Mouse (Mus musculus) left cerebral cortex, postnatal 25 days (tissue): Measurements from ENCODE around the gene Fcgr3. TPM values are rescaled to one million over a fixed set of nuclear protein-coding genes. Genes with fewer than 3 reads are reported as not detected.

ENCODE experiments used
- DNase-seq, 2 experiments: peaks; one replicate each; pipeline ENCODE4 v3.0.0; 2022; ENCODE audit warnings: low spot score in 2 of 2, mixed read lengths in 1 of 2
- intact Hi-C: fragments of 180-260 bp; cut with DNase I; formaldehyde crosslinking; loops from one replicate; pipeline ENCODE4 v1.15.1; 2025
- microRNA-seq, 2 experiments: library from miRNA; unstranded; fragments of <30 nt; microRNA quantifications; one replicate each; pipeline ENCODE4 v1.2.0; 2022
- total RNA-seq, 2 experiments: library from RNA; stranded (reverse); gene quantifications; 2 replicates each; pipeline ENCODE4 v1.2.3; 2021

Gene Fcgr3
- total RNA-seq, 2 experiments from 2014 or later = 13.8 TPM

DNA sequence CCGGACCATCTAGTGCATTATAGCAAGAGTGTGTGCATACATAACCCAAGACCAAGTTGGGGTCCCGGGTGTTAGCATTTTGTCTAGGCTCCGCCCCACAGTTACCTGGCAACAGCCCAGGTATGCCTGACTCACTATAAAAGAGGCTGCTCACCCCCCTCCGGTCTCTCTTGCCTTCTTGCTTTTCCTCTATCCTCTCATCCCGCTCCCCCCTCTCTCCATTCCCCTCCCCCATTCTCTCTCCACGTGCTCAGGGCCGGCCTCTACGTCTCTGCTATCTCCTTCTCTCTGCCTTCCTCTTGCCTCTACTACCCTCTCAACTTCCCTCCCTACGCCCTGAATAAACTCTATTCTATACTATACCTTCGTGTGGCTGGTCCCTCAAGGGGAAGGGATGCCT is 32.0 kb downstream of the Fcgr3 start:
- DNase-seq = no peak
- intact Hi-C loops = no loop called here

DNA sequence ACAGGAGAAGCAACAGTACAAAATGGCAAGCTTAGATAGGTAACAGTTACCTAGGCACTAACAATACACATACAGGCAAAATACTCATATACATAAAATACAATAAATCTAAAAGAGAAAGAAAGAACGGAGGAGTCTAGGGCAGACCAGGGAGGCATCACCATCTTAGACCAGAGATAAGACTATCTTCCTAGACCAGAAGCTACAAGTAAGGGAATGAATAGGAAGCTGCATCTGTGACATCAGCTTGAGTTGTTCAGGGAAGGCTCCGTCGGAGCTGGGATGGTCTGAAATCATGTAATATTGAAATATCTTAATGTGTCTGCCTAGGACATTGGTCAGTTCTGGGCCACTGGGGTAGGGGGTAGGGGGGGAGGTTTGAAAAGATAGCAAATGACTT is 33.0 kb downstream of the Fcgr3 start:
- intact Hi-C loops = no loop called here
- no peak for DNase-seq

DNA sequence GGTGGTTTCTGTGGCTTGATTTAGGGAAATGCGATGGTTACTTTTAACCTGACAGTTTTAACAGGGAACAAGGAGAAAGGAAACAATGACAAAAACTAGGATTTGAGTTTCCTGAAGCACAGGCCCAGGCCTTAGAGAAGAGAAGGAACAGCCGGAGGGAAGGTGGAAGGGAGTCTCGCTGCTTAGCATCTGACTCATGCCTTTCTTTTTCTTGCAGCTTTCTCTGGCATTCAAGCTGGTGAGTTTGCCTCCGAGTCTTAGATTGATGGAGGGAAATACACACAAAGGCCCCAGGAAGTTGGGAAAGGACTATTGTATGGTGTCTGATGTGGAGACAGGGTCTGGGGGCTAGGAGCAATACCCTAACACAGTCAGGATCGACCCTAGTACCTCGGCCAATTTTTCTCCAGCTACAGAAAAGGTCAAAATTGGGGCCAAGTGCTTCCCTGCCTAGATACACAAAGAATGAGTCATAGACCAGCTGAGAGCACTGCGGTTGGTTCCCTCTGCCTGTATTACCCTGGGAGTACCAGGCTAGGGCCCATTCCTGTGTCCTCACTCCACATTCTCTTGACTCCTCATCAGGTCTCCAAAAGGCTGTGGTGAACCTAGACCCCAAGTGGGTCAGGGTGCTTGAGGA is 45.3 kb downstream of the Fcgr3 start:
- peak in 1 of 2 experiments; percentile 77 for DNase-seq
- intact Hi-C loops = no loop called here

DNA sequence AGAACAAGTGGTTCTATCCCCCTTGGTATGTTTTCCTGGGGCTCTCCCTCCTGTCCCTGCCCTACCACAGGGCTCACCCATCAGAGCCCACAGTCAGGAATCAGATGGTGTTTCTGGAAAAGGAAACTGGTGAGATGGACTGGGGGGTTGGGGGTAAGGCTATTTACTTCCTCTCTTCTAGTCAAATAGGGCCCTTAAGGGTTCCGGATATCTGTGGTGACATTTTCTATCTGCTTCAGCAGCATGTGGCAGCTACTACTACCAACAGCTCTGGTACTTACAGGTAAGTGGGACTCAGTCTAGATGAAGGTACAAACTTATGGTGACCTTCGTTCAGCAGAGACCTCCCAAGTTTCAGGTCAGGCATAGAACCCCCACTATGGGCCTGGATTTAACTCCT is 46.0 kb downstream of the Fcgr3 start, which contains the start of gene Fcgr4:
Gene Fcgr4 (plus strand): TSS at position 184 of the 400 bp plus-strand sequence.
- DNase-seq = no peak
- intact Hi-C loops = no loop called here

DNA sequence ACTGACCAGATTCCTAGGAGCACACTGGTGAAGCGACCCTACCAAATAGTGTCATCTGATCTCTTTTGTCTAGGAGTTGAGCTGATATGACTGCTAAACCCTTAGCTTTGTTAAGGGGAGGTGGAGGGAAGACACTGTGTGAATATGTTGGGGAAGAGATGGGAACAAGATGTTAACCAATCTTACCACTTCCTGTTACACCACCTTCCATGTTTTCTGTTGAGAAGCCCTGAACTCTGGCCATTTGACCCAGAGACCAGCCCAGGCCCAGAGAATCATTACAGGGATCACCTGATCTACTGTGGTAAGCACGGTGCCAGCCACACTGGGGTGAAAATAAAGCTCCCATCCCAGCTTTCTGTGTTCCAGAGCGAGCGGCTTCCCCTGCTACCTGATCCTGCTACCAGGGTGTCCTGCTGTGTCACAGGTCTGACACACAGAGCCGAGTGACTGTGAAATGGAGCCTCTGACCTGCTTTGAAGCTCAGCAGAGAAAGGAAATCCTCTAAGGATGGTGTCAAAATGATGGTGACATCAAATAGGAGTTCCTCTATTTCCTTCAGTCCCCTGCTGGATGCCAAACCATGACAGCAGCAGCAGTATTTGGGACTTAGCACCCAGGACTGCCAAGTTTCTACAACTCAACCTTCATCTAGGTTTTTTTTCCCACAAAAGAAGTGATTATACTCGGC is 47.1 kb downstream of the Fcgr3 start:
- DNase-seq = no peak
- intact Hi-C loops = no loop called here

DNA sequence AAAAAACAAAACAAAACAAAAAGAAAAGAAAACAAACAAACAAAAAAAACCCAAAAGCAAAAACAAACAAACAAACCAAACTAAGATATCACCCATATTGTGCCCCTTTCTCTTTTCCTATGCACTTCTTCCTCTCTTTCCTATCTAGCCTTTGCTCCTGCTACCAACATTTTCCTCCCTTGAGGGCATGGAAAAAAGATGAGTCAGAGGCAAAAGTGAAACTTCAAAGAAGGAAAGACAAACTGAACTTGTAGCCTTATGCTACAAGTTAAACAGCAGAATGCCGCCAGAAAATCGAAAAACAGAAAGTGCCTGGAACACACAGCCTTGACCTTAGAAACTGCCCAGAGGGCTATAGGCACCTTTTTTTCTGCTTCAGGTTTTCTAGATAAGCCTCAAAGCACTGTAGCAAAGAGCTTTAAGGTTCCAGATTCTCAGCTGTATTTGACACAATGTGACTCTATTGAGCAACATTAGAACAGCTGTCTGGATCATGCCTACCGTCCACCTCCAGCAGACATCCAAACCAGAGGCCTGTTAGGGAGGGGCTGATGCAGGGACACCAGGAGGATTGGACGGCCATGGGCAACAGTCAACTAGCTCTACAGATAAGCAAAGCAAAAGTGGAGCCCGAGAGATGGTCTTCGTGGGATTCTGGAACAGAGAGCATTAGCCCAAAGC is 47.9 kb downstream of the Fcgr3 start:
- intact Hi-C loops = no loop called here

DNA sequence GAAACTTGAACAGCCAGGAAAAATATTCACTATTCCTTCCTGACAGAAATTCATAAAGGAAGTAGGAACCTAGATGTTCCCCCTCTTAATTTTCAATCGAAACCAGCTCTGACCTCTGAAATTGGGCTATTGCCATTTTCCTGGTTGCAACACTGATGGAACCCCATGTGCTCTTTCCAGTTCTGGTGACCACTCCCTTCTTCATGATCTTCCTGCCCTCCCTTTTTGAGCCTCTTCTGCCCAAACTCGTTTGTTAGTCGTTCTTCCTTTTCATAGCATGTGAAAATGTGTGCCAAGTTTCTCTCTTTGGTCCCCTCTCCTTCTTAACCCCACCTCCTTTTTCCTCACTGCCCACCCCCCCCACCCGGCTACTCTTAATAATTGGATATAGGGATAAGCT is 53.0 kb downstream of the Fcgr3 start:
- intact Hi-C loops = no loop called here
- DNase-seq = no peak

More for the DNA sequence above, 47.9 kb downstream of the Fcgr3 start:
- DNase-seq = no peak

DNA sequence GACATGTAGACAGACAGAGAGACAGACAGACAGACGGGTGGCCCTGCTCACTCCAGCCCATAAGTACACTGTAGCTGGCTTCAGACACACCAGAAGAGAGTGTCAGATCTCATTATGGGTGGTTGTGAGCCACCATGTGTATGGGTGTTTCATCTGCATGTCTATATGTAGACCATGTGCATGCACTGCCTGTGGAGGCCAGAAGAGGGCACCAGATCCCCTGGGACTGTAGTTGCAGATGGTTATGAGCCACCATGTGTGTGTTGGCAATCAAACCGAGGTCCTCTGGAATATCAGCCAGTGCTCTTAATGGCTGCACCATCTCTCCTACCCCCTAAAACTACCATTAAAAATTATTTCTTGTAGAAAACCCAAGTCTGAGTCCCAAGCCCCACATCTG is 57.8 kb downstream of the Fcgr3 start:
- intact Hi-C loops = no loop called here
- DNase-seq = no peak

DNA sequence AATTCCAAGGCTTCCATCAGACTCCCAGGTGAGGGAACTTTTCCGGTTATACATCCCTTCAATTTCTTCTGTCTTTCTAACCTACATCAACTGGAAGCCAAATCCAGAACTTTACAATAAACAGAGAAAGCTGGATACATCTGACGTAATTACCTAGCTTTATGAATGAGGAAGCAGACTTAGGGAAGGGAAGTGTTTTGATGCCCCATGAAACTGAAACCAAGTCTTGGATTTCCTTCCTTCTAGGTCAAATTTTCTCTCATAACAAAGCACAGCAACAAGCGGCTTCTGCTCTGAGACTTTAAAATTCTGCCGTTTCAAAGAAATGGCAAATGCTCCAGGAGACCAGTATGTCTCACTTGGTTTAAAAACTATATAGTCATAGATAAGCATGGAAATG is 58.4 kb downstream of the Fcgr3 start:
- intact Hi-C loops = no loop called here

DNA sequence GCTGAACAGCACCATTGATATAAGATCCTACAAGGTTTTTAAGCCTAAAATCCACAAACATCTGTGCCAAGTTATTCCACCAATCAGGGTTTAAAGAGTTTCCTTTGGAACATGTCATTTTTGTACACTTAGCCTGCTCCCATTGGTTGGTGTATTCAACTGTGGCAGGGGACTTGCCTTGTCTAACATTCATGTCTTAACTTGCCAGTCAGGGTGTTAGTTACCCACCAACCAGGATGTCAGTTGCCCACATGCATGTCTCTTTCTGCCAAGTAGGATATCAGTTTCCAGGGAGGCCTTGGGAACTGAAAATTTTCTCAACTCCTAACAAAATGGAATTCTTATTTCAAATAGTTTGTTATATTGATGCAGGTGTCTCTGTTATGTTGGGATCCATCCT is 59.1 kb downstream of the Fcgr3 start:
- intact Hi-C loops = no loop called here

More for the DNA sequence above, 58.4 kb downstream of the Fcgr3 start:
- no peak for DNase-seq

DNA sequence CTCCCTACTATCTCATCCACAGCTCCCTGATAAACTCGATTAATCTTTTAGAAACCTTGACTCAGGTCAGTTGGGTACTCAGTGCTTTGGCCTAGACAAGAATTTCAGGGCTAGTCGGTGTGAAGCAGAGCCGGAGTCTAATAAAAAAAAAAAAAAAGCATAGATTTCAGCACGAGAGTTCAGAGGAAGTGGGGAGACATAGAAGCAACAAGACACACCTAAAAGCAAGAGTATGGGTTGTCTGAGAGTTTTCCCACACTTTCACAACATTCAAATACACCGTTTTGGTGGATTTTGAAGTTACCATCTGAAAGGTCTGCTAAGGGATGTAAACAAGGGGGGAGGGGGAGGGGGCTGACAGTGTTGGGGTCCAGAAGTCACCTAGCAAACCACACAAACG is 59.7 kb downstream of the Fcgr3 start:
- intact Hi-C loops = no loop called here
- DNase-seq = no peak

More for the DNA sequence above, 59.1 kb downstream of the Fcgr3 start:
- no peak for DNase-seq

Small RNAs within 50 kb of the gene (microRNA-seq; reads per million reads assigned to microRNA genes)
- 0 reads per million in 2 experiments for gene Gm27552
- gene Gm27844 = 0 reads per million in 2 experiments
- 1.5 to 3.4 reads per million in 2 experiments for gene Mir6546

Other genes with a start within 250 kb of the Fcgr3 start
- 10 to 100 TPM; 51.8 to 52.9 TPM for gene Atf6, start 197.2 kb downstream of the Fcgr3 start, total RNA-seq
- 1 to 10 TPM in 1 of 2 experiments, under 1 TPM in 1; 0.43 to 1.4 TPM for gene Gm26620, start 179.9 kb downstream of the Fcgr3 start, total RNA-seq
- 10 to 100 TPM; 14.4 to 17.9 TPM for gene Dusp12, start 179.4 kb downstream of the Fcgr3 start, total RNA-seq
- under 1 TPM; 0.34 to 0.37 TPM for gene Fcrlb, start 152.0 kb downstream of the Fcgr3 start, total RNA-seq
- not detected for gene Fcrla, start 137.4 kb downstream of the Fcgr3 start, total RNA-seq
- gene Fcgr2b, start 88.4 kb downstream of the Fcgr3 start, total RNA-seq = 1 to 10 TPM; 3.6 to 6.2 TPM
- gene Fcgr4, start 46.0 kb downstream of the Fcgr3 start, total RNA-seq = not detected
- under 1 TPM; 0.34 to 0.43 TPM for gene Cfap126, start 49.0 kb upstream of the Fcgr3 start, total RNA-seq
- gene Sdhc, start 85.7 kb upstream of the Fcgr3 start, total RNA-seq = 100 to 1,000 TPM; 199 to 205 TPM
- gene Mpz, start 85.8 kb upstream of the Fcgr3 start, total RNA-seq = not detected
- 100 to 1,000 TPM in 1 of 2 experiments, 10 to 100 TPM in 1; 70.0 to 130 TPM for gene Pcp4l1, start 131.3 kb upstream of the Fcgr3 start, total RNA-seq
- gene Nr1i3, start 149.0 kb upstream of the Fcgr3 start, total RNA-seq = under 1 TPM in 1 of 2 experiments, not detected in 1; 0.21 TPM
- 10 to 100 TPM; 71.8 to 89.6 TPM for gene Tomm40l, start 157.6 kb upstream of the Fcgr3 start, total RNA-seq
- 1 to 10 TPM; 2.7 to 3.1 TPM for gene Apoa2, start 160.1 kb upstream of the Fcgr3 start, total RNA-seq
- 10 to 100 TPM; 14.9 to 15.1 TPM for gene Fcer1g, start 169.4 kb upstream of the Fcgr3 start, total RNA-seq
- 10 to 100 TPM; 10.9 to 12.8 TPM for gene Adamts4, start 185.5 kb upstream of the Fcgr3 start, total RNA-seq
- gene Ndufs2, start 186.5 kb upstream of the Fcgr3 start, total RNA-seq = 100 to 1,000 TPM; 258 to 278 TPM
- 10 to 100 TPM; 58.1 to 63.6 TPM for gene B4galt3, start 205.4 kb upstream of the Fcgr3 start, total RNA-seq
- gene Ppox, start 216.3 kb upstream of the Fcgr3 start, total RNA-seq = 10 to 100 TPM; 19.9 to 29.4 TPM
- gene Usp21, start 223.1 kb upstream of the Fcgr3 start, total RNA-seq = 10 to 100 TPM; 59.6 to 64.1 TPM
- gene Ufc1, start 230.1 kb upstream of the Fcgr3 start, total RNA-seq = 100 to 1,000 TPM; 105 to 115 TPM